In genomic region chr8:22398142-22398951, GRCm38 (mm10) we compare ENCODE assay signal across 8 mouse cellular contexts. TPM values are rescaled to one million over a fixed set of nuclear protein-coding genes. Genes with fewer than 3 reads are reported as not detected.
A peak's percentile ranks its signal among the peaks of the same experiment; 100 is the strongest.
DNase-seq lines count a peak whose midpoint lies in the region; ATAC-seq and TF ChIP-seq lines count a peak whose summit lies in the region.

Gene Slc25a15, minus strand, starts transcription at chr8:22398597.

- TF ChIP-seq EP300 in MEL (IDR thresholded peaks at IDR 0.05; ENCODE audit: low read depth in 1 of 2, low read length in 2 of 2): peak in 1 of 2 experiments; percentile 19; a peak in 1 of 4 replicates
- TF ChIP-seq EP300 in lung, postnatal 0 days (IDR thresholded peaks at IDR 0.05): no peak

- TF ChIP-seq CTCF in MEL (IDR thresholded peaks at IDR 0.05 in 2 of 3, conservative IDR thresholded peaks at IDR 0.05 in 1 of 3; ENCODE audit: control insufficient read depth in 1 of 3, insufficient read depth in 1 of 3, low read depth in 2 of 3, low read length in 3 of 3, poor library complexity in 1 of 3, severe bottlenecking in 1 of 3): no peak
- no peak for TF ChIP-seq CTCF in lung, postnatal 0 days (IDR thresholded peaks at IDR 0.05)

- H3K9ac ChIP-seq in MEL (ENCODE audit: control insufficient read depth, low read depth, low read length, poor library complexity, severe bottlenecking): peak within 1 kb of the TSS; percentile 96
- H3K9ac ChIP-seq in forebrain, embryonic 16.5 days (replicated peaks; ENCODE audit: low read depth, low read length): peak within 1 kb of the TSS; percentile 74
- peak within 1 kb of the TSS; percentile 71 for H3K9ac ChIP-seq in lung, postnatal 0 days (replicated peaks; ENCODE audit: low read depth)

- TF ChIP-seq RAD21 in MEL (IDR thresholded peaks at IDR 0.05; ENCODE audit: low read depth, low read length): no peak

- DNase-seq in MEL (ENCODE audit: low read depth, low spot score): peak; percentile 91
- DNase-seq in cerebellum, adult 18-20 months: peak; percentile 88 to 92
- DNase-seq in heart, postnatal 4 days: peak; percentile 95
- DNase-seq in layer of hippocampus, adult 9-11 months: peak; percentile 83
- DNase-seq in lung, postnatal 0 days (ENCODE audit: low spot score): peak; percentile 91
- peak; percentile 88 for DNase-seq in ovary, postnatal 14 days (ENCODE audit: low spot score)
- peak; percentile 94 for DNase-seq in thymus, postnatal 14 days

- under 1% methylated on average over 62 of the region's 77 CpGs for WGBS in forebrain, embryonic 16.5 days
- 1% methylated on average over 51 of the region's 77 CpGs for WGBS in lung, postnatal 0 days

- peak within 1 kb of the TSS; percentile 88 for H3K4me2 ChIP-seq in forebrain, embryonic 16.5 days (ENCODE audit: low read length)
- peak within 1 kb of the TSS; percentile 86 for H3K4me2 ChIP-seq in lung, postnatal 0 days (replicated peaks; ENCODE audit: low read depth, low read length)

- H3K79me2 ChIP-seq in MEL (ENCODE audit: control insufficient read depth, insufficient read depth, low read length, poor library complexity): peaks cover 6% of the 10 kb centered on the region

- ATAC-seq in forebrain, embryonic 16.5 days: peak; percentile 95
- ATAC-seq in lung, postnatal 0 days: peak; percentile 95

- H3K27ac ChIP-seq in MEL (ENCODE audit: control insufficient read depth, low read depth, low read length): peak within 1 kb of the TSS; percentile 38
- H3K27ac ChIP-seq in forebrain, embryonic 16.5 days (ENCODE audit: low read length): peak within 1 kb of the TSS; percentile 73
- H3K27ac ChIP-seq in lung, postnatal 0 days (ENCODE audit: low read length): peak within 1 kb of the TSS; percentile 81

- H3K27me3 ChIP-seq in MEL (ENCODE audit: control insufficient read depth in 1 of 2, insufficient read depth in 2 of 2, low read length in 2 of 2): no peaks in the 10 kb centered on the region
- H3K27me3 ChIP-seq in forebrain, embryonic 16.5 days (replicated peaks; ENCODE audit: control insufficient read depth, insufficient read depth, low read length): no peaks in the 10 kb centered on the region
- H3K27me3 ChIP-seq in lung, postnatal 0 days (replicated peaks; ENCODE audit: insufficient read depth, low read length): no peaks in the 10 kb centered on the region

- no peaks in the 10 kb centered on the region for H3K9me3 ChIP-seq in MEL (replicated peaks; ENCODE audit: insufficient read depth, low read length)
- H3K9me3 ChIP-seq in forebrain, embryonic 16.5 days (ENCODE audit: control insufficient read depth, low read length): no peaks in the 10 kb centered on the region
- H3K9me3 ChIP-seq in lung, postnatal 0 days (ENCODE audit: low read length): no peaks in the 10 kb centered on the region

- H3K4me1 ChIP-seq in MEL (ENCODE audit: control insufficient read depth in 1 of 2, insufficient read depth in 2 of 2, low read length in 2 of 2): peaks cover 5 to 6% of the 10 kb centered on the region in 2 experiments
- peaks cover 12% of the 10 kb centered on the region for H3K4me1 ChIP-seq in forebrain, embryonic 16.5 days (replicated peaks; ENCODE audit: control insufficient read depth, insufficient read depth, low read length)
- H3K4me1 ChIP-seq in lung, postnatal 0 days (ENCODE audit: insufficient read depth, low read depth, low read length): peaks cover 6% of the 10 kb centered on the region; the same call in 1 of the 2 replicates

- H3K4me3 ChIP-seq in MEL (ENCODE audit: control insufficient read depth in 1 of 2, insufficient read depth in 1 of 2, low read depth in 2 of 2, low read length in 2 of 2): peak within 1 kb of the TSS; percentile 92 to 99
- H3K4me3 ChIP-seq in forebrain, embryonic 16.5 days (replicated peaks; ENCODE audit: low read length): peak within 1 kb of the TSS; percentile 86
- H3K4me3 ChIP-seq in lung, postnatal 0 days (ENCODE audit: low read depth, low read length): peak within 1 kb of the TSS; percentile 86

- peak; percentile 95 to 97 for TF ChIP-seq POLR2A in MEL (IDR thresholded peaks at IDR 0.05; ENCODE audit: control insufficient read depth in 1 of 2, insufficient read depth in 1 of 2, low read depth in 1 of 2, low read length in 2 of 2, poor library complexity in 1 of 2)

- peaks cover 0 to 13% of the 10 kb centered on the region in 2 experiments; a peak in 2 of 4 replicates for H3K36me3 ChIP-seq in MEL (ENCODE audit: control insufficient read depth in 1 of 2, insufficient read depth in 2 of 2, low read length in 2 of 2)
- H3K36me3 ChIP-seq in forebrain, embryonic 16.5 days (ENCODE audit: control insufficient read depth, insufficient read depth): no peaks in the 10 kb centered on the region
- no peaks in the 10 kb centered on the region for H3K36me3 ChIP-seq in lung, postnatal 0 days (ENCODE audit: insufficient read depth, low read length)

TF ChIP-seq in MEL, 35 proteins besides CTCF, POLR2A, EP300 and RAD21:
- TF ChIP-seq GATA1 (IDR thresholded peaks at IDR 0.05; ENCODE audit: low read depth, low read length): no peak
- 0 out of 2 replicates have a peak, but pooled peaks have one; percentile 14 for TF ChIP-seq NRF1 (IDR thresholded peaks at IDR 0.05; ENCODE audit: insufficient read depth, low read depth, low read length, poor library complexity, severe bottlenecking)
- TF ChIP-seq POLR2AphosphoS2 (IDR thresholded peaks at IDR 0.05; ENCODE audit: low read length): peak; percentile 95
- 0 out of 2 replicates have a peak, but pooled peaks have one; percentile 16 for TF ChIP-seq ETS1 (IDR thresholded peaks at IDR 0.05; ENCODE audit: low read depth, low read length)
- no peak for TF ChIP-seq ZNF384 (IDR thresholded peaks at IDR 0.05; ENCODE audit: low read depth, low read length)
- 0 out of 2 replicates have a peak, but pooled peaks have one; percentile 9 for TF ChIP-seq MYC (IDR thresholded peaks at IDR 0.05; ENCODE audit: low read depth, low read length)
- peak; percentile 87 for TF ChIP-seq MAZ (IDR thresholded peaks at IDR 0.05; ENCODE audit: low read depth, low read length)
- peak; percentile 95 for TF ChIP-seq ZMIZ1 (IDR thresholded peaks at IDR 0.05; ENCODE audit: low read depth, low read length)
- 0 out of 2 replicates have a peak, but pooled peaks have one; percentile 20 for TF ChIP-seq RCOR1 (IDR thresholded peaks at IDR 0.05; ENCODE audit: low read depth, low read length)
- TF ChIP-seq TBP (IDR thresholded peaks at IDR 0.05; ENCODE audit: low read depth, low read length): peak; percentile 55
- TF ChIP-seq NELFE (IDR thresholded peaks at IDR 0.05; ENCODE audit: low read depth, low read length): peak; percentile 95
- no peak for TF ChIP-seq TAL1 (IDR thresholded peaks at IDR 0.05; ENCODE audit: low read length)
- no peak for TF ChIP-seq POLR2AphosphoS5 (IDR thresholded peaks at IDR 0.05; ENCODE audit: borderline replicate concordance, low read depth, low read length)
- TF ChIP-seq MEF2A (IDR thresholded peaks at IDR 0.05; ENCODE audit: extremely low read depth, insufficient replicate concordance, low read depth, low read length, poor library complexity, severe bottlenecking): no peak
- peak; percentile 74 for TF ChIP-seq HCFC1 (IDR thresholded peaks at IDR 0.05; ENCODE audit: low read depth, low read length)
- TF ChIP-seq CHD2 (IDR thresholded peaks at IDR 0.05; ENCODE audit: low read length): no peak
- no peak for TF ChIP-seq UBTF (IDR thresholded peaks at IDR 0.05; ENCODE audit: borderline replicate concordance, insufficient read depth, low read depth, low read length)
- TF ChIP-seq KAT2A (conservative IDR thresholded peaks at IDR 0.05; ENCODE audit: low read depth, low read length): no peak
- no peak for TF ChIP-seq SMC3 (IDR thresholded peaks at IDR 0.05; ENCODE audit: low read depth, low read length)
- TF ChIP-seq ELF1 (IDR thresholded peaks at IDR 0.05; ENCODE audit: low read depth, low read length): no peak
- TF ChIP-seq TCF12 (IDR thresholded peaks at IDR 0.05; ENCODE audit: low read depth, low read length): no peak; the same call in 1 of the 2 replicates
- TF ChIP-seq USF2 (IDR thresholded peaks at IDR 0.05; ENCODE audit: borderline replicate concordance in 1 of 2, insufficient read depth in 1 of 2, low read depth in 1 of 2, low read length in 2 of 2): no peak
- peak; percentile 67; the same call in 1 of the 2 replicates for TF ChIP-seq MAX (IDR thresholded peaks at IDR 0.05; ENCODE audit: low read length)
- no peak for TF ChIP-seq MYB (IDR thresholded peaks at IDR 0.05; ENCODE audit: low read depth, low read length)
- peak; percentile 25; the same call in 1 of the 2 replicates for TF ChIP-seq CHD1 (IDR thresholded peaks at IDR 0.05; ENCODE audit: low read depth, low read length)
- no peak for TF ChIP-seq ZKSCAN1 (IDR thresholded peaks at IDR 0.05; ENCODE audit: low read depth, low read length)
- TF ChIP-seq ZC3H11A (IDR thresholded peaks at IDR 0.05; ENCODE audit: low read depth, low read length): no peak
- peak; percentile 63; the same call in 1 of the 2 replicates for TF ChIP-seq USF1 (IDR thresholded peaks at IDR 0.05; ENCODE audit: low read depth, low read length)
- no peak for TF ChIP-seq E2F4 (IDR thresholded peaks at IDR 0.05; ENCODE audit: borderline replicate concordance, low read depth, low read length)
- TF ChIP-seq JUND (IDR thresholded peaks at IDR 0.05; ENCODE audit: low read depth, low read length): no peak
- peak; percentile 77; the same call in 1 of the 2 replicates for TF ChIP-seq BHLHE40 (IDR thresholded peaks at IDR 0.05; ENCODE audit: borderline replicate concordance, low read depth, low read length)
- peak; percentile 42 for TF ChIP-seq SIN3A (IDR thresholded peaks at IDR 0.05; ENCODE audit: low read length)
- TF ChIP-seq MAFK (IDR thresholded peaks at IDR 0.05; ENCODE audit: borderline replicate concordance, low read depth, low read length): no peak
- TF ChIP-seq MXI1 (IDR thresholded peaks at IDR 0.05; ENCODE audit: low read depth, low read length): peak; percentile 94
- no peak for TF ChIP-seq GABPA (IDR thresholded peaks at IDR 0.05; ENCODE audit: low read depth, low read length)

RNA-seq across cellular contexts. Expression of gene Slc25a15, which starts in this region (rescaled TPM):
- 16.0 and 21.7 TPM in 2 replicates for total RNA-seq in MEL (2012; rRNA removed)
- 10 to 100 TPM in 1 of 2 experiments, not detected in 1; 11.4 TPM for polyA plus RNA-seq in MEL (2012; ENCODE audit: insufficient read depth in 1 of 2, insufficient read length in 2 of 2, low read depth in 1 of 2, low replicate concordance in 2 of 2, missing spikeins in 1 of 2)
- 8.7 and 11.2 TPM in 2 replicates for polyA plus RNA-seq in forebrain, embryonic 16.5 days (2015; fragmentation: Nextera tagmentation; extraction: Ambion mirVana)
- 10 to 100 TPM; 13.2 to 13.6 TPM for total RNA-seq in heart, postnatal 4 days (2021)
- 7.4 TPM in 2 replicates for polyA plus RNA-seq in lung, postnatal 0 days (2015; fragmentation: Nextera tagmentation; extraction: Ambion mirVana)

Comparison
In these comparisons a context has a peak if more than half of its experiments do, and no peak if none do; other contexts are left out.
1. Peak in every context shown above with its lines: DNase-seq, ATAC-seq, H3K4me3 ChIP-seq and H3K27ac ChIP-seq.